Mouse (Mus musculus) erythroblast, adult 5-6 weeks (primary cell): Measurements from ENCODE around the gene Grk3. TPM values are rescaled to one million over a fixed set of nuclear protein-coding genes. Genes with fewer than 3 reads are reported as not detected.

Source experiments
- ATAC-seq: replicated peaks from 2 replicates; pipeline ENCODE4 v1.8.0; 2016; ENCODE audit warnings: moderate number of reproducible peaks, mild to moderate bottlenecking, moderate TSS enrichment, inconsistent platforms; ENCODE audit not compliant: poor library complexity, low FRiP score, severe bottlenecking
- total RNA-seq, 2 experiments: library from RNA; stranded (forward) in 1 of 2; stranded (reverse) in 1 of 2; fragments of 150-400 nt in 1 of 2; fragments of 200-764, 138-1000 nt in 1 of 2; gene quantifications; 2 replicates each; pipeline versions ENCODE4 v1.2.3 to v1.2.4; 2015 to 2017; ENCODE audit warnings: low replicate concordance in 2 of 2

The Grk3 gene
- total RNA-seq, 2 experiments from 2014 or later: 3.6 to 8.8 TPM

GRCm38 (mm10) chr5:112950847-112951246 lies 64.7 kb downstream of the Grk3 start:
- ATAC-seq: no peak

DNA sequence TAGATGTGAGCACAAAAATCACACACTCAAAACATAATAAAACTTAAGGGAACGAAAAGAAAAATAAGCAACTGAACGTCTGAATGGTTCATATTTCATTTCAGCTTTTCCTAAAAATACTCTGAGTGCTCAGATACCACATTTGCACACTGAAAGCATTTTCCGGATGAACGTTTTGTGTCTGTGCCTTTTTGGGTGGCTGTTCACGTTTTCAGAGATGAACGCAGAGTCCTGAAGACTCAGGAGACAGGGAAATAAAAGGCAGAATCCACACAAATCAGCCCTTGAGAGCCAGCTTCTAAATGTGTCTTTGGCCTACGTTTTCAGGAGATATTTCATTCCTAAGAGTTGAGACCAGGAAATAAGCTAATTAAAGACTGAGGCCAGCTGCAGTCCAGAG lies 69.7 kb downstream of the Grk3 start:
- ATAC-seq: no peak

DNA sequence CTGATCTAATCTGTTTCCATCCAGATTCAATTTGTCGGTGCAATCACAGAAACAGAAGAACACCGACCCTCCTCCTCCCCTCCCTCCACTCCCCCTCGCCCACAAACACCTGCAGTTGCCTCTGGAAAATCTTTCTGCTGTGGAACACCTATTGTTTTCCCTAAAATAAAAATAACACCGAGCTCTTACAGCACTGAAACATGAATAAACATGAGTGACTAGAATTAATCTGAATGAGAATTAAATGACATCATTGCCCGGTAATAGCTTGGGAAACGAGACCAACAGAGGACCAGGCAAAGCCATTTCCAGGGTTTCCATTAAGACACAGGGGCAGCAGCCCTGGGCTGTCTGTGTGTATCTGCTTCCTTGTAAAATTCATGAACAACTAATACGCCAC lies 73.3 kb downstream of the Grk3 start:
- no peak for ATAC-seq

DNA sequence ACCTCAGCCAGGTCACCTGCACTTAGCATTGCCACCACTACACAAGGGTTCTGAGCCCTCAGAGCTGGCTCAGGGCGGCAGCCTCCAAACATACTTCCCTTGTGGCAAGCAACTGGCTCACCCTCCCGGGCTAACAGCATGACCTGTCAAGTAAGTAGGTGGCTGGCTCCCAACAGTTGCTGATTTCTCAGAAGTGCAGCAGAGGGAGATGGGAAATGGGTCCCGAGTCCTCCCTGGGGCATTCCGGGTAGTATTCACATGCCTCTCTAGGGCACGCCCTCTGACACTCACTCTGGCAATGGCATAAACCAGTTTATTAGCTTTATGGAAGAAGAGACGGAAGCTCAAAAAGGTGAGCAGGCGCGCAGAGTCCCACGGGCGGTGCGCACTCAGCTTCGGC lies 74.6 kb downstream of the Grk3 start:
- no peak for ATAC-seq

GRCm38 (mm10) chr5:112936632-112937031 lies 79.0 kb downstream of the Grk3 start:
- ATAC-seq: no peak

DNA sequence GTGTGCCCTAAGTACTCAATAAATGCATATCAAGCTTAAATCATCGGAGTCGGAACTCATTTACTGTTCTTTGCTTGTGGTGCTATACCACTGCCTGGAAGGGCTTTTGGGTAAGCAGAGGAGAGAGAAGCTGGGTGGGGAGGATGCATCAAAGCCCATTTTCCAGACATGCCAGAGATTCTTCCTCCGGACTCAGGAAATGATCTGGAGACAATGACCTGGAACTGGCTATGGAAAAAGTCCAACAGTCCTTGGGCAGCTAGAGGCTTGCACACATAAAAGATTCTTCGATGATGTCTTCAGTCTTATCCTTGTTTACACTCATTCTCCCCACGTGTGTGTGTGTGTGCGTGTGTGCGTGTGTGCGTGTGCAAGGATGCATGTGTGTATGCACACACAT lies 80.2 kb downstream of the Grk3 start:
- no peak for ATAC-seq

- no peak for ATAC-seq
These were observed 82.6 kb downstream of the Grk3 start for GRCm38 (mm10) chr5:112932878-112933567.

DNA sequence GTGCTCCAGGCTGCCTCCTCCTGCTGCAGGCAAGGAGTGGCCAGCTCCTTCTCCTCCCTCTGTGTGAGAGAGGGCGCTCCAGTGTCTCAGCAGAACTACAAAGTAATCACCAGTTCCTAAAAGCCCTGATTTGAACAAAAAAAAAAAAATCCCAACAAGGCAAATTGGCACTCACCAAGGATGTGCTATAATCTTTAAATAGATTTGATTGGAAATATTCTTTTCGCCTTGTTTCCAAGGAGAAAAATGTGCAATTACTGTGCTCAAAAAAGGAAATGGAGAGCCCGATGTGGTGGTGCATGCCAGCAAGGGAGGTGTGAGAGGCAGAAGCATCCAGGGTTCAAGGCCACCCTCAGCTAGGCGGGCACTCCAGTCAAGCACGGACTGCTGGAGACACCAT lies 83.7 kb downstream of the Grk3 start:
- no peak for ATAC-seq

DNA sequence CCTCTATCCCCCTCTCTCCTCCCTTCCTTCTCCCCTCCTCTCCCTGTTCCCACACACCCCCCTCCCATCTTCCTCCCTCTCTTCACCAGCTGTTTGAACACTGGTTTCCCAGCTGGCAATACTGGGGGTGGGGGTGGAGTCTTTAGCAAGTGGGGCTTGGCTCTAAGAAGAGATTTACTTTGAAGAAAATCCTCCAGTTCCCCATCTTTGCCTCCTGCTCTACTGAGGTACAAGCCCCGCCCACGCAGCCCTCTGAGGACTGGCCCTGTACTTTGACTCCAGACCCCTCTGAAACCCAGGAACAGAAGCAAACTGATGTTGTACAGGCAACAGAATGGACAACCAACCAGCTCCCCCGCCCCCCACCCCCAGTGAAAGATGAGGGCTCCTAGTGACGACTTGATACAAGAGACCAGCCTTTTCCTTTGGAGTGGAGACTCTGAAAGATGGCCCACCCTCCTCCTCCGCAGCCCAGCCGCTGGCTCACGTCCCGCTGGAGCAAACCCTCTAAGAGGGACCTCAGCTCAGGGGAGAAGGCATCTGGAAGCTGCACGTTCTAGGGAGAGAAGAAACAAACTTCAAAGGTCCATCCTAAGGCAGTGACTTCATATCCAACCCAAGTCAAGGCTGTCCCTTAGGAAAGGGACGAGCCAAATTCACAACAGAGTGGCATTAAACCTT lies 87.2 kb downstream of the Grk3 start:
- ATAC-seq: no peak

DNA sequence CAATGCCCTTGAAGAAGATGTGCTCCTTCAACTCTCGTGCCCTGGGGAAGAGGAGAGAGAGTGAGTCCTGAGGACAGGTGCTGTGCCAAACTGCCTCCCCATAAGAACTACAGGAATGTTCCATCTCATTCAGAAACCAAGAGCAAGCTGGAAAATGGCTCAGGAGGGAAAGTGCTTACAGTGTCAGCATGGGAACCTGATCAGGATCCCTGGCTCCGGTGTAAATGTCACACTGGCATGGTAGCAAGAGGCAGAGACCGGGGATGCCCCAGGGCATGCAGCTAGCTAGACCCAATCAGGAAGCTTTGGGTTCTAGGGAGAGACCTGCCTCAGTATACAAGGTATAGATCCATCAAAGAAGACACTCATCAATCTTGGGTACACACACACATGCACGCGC lies 90.2 kb downstream of the Grk3 start:
- no peak for ATAC-seq

- no peak for ATAC-seq
These were observed 90.8 kb downstream of the Grk3 start for GRCm38 (mm10) chr5:112924806-112925205.

- ATAC-seq: no peak
These were observed 91.8 kb downstream of the Grk3 start for GRCm38 (mm10) chr5:112923841-112924240.

- ATAC-seq: no peak
These were observed 93.7 kb downstream of the Grk3 start for GRCm38 (mm10) chr5:112921914-112922313.

DNA sequence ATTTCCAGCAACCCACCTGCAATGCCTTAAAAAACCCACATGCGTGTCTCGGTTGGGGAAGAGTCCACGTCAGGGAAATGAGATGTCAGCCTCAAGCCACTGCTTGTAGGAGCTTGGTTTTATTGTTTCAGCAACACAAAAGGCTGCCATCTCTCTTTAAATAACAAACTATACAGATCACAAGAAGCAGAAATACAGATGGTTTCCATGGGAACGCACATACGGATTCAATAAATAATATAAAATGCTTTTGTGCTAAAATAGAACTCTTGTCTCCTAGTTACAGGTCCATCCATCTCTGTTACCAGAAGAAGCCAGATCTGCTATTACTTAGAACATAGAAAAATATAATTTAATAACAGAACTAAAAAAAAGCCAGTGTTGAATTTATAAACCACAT lies 105.2 kb downstream of the Grk3 start:
- no peak for ATAC-seq

DNA sequence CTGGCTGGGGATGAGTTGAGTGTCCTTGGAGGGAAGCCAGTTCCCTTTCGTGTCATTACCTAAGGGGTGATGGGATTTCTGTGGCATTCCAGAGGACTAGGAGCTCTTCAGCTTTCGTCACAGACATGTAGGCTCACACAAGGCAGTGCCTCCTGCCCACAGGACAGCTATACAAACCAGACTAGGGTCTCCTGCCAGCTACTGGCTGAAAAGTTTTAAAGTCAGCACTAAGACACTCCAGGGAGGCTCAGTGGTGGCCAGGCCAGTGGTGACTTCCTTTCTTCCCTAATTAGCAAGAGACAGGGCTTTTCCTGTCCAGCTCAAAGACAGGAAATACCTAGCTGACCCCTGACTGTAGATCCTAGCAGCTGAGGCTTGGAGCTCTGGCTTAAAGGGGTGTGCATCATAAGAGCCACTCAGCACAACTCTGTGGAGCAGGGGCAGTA lies 107.4 kb downstream of the Grk3 start:
- no peak for ATAC-seq

GRCm38 (mm10) chr5:112907504-112907903 lies 108.1 kb downstream of the Grk3 start:
- no peak for ATAC-seq

GRCm38 (mm10) chr5:112895674-112896654 lies 119.6 kb downstream of the Grk3 start, which contains the start of gene Myo18b:
Gene Myo18b, minus strand, starts transcription at chr5:112896362.
- ATAC-seq: no peak

DNA sequence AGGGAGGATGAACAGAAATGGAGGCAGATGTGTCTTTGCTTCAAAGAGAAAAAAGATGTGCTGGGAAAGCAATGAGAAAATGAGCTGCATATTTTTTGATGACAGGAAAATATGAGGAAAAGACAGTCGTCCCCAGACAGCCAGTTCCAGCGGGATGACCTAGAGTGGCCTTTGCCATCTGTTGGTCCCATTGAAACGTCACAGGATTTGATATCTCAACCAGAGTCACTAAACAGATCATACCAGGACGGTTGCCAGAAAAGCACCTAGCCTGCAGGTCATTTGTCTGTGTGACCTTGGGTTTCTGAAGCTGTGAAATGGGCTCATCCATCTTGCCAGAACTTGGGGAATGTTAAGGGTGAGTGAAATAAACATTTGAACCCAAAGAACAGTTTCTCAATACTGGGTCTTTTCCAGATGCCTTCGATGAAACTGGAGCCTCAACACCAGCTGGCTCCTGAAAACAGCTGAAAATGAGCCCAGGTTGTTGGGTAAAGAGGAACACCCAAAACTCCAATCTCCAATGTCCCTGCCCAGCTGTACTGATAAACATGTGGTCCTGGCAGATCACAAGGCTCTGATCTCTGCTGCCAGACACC lies 122.0 kb downstream of the Grk3 start:
- no peak for ATAC-seq

DNA sequence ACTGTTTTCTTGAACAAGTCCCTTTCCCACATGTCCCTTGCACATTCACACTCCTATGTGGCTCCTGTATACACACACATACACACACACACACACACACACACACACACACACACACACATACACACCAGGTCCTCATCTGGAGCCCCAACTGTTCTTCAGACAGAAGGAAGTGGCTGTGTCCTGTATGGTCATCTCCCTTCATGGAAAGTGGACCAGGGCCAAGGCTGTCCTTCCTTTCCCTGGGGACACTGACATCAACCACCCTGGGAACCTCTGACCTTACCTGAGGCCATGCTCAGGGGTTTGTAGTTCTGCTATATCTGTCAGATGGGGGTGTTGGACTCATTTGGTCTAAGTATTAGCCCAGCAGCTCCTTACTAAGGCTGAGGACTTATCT lies 123.2 kb downstream of the Grk3 start:
- ATAC-seq: no peak

DNA sequence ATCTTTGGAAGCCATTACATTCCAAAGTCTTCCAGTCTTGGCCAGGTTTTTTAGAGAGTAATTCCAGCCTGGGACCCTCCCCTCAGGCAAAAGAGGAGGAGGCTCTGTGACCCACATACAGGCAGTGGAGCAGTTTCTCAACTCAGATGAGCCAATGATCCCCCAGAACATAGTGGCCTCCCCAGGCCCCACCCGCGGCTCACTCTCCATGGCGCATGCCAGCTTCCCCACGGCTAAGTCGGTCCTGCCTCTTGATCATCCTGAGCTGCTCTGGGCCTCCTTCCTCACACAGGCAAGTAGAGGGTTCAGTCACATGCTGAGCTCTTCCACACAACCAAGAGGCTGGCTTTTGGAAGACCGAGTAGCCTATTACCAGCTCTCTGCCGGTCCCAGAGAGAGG lies 126.9 kb downstream of the Grk3 start:
- ATAC-seq: no peak
